Mouse (Mus musculus): ENCODE measurements around the gene Afg1l.

DNA sequence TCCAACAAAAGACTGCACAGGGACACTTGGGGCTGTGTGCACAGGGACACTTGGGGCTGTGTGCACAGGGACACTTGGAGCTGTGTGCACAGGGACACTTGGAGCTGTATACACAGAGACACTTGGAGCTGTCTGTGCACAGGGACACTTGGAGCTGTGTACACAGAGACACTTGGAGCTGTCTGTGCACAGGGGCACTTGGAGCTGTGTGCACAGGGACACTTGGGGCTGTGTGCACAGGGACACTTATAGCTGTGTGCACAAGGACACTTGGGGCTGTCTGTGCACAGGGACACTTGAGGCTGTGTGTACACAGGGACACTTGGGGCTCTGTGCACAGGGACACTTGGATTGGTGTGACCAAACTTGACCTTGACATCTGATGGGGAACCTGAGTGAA lies 154.4 kb downstream of the Afg1l start:
- TF ChIP-seq CTCF (IDR thresholded peaks at IDR 0.05; ENCODE audit: control insufficient read depth, insufficient read depth, insufficient replicate concordance, low read depth, low read length) (no peak), POLR2A (IDR thresholded peaks at IDR 0.05; ENCODE audit: control insufficient read depth, low read depth, low read length) (no peak)

Measured in testis, adult 2 months (tissue).